Mouse (Mus musculus) heart, postnatal 10 days (tissue): ENCODE measurements around the gene Jam3. TPM values are rescaled to one million over a fixed set of nuclear protein-coding genes. Genes with fewer than 3 reads are reported as not detected.

Experiments used
- DNase-seq, 2 experiments: peaks; one replicate each; pipeline ENCODE4 v3.0.0; 2021
- intact Hi-C: fragments of 180-260 bp; cut with DNase I; formaldehyde crosslinking; loops from one replicate; pipeline ENCODE4 v1.15.1; 2025
- total RNA-seq, 2 experiments: library from RNA; stranded (reverse); gene quantifications; 2 replicates each; pipeline ENCODE4 v1.2.3; 2021

Gene Jam3
- 10 to 100 TPM; 21.0 to 22.7 TPM for total RNA-seq

DNA sequence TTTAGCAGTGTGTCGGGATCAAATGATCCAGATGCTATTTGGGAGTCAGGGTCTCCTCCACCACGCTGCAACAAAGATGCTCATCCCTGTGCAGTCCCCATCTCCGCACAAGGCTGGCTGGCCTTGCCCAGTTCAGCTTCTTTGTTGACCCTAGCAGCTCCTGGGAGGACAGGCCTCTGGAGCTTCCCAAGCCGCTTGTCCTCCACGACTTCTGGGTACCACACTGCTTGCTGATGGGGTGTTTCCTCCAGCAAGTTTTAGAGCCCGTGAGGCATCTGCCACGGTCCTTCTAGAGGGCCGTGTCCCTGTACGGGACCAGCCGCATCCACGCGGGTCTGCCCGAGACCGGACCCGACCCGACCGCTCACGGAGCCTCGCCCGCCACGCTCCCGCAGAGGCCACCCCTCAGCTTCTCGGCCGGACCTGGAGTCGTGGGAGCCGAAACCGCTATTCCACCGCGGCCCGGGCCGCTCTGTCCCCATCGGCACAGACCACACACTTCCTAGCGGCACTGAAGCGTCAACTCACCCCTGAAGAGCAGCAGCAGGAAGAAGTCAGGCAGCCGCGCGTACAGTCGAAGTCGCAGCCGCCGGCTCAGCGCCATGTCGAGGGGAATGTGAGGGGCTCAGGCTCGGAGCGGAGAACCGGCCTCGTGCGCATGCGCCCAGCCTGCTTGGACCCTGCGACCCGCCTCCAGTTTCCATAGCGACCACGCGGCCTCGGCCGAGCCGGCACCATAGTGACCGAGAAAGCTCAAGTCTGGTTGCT is at the start of gene Jam3:
Gene Jam3 (minus strand): TSS at position 659 of the 768 bp plus-strand sequence.
- intact Hi-C loops, result loop anchor here (5.0 kb wide), 1 partner anchor 48 kb away; no protein-coding TSS in a partner anchor
- DNase-seq, result peak; percentile 93 to 95

GRCm38 (mm10) chr9:27204201-27204600 is 49.0 kb upstream of the Jam3 start:
- intact Hi-C loops, result no loop called here
- DNase-seq, result no peak

GRCm38 (mm10) chr9:27203134-27203533 is 47.9 kb upstream of the Jam3 start:
- DNase-seq, result no peak
- intact Hi-C loops, result no loop called here

- DNase-seq, result no peak
- intact Hi-C loops, result no loop called here
Measured at GRCm38 (mm10) chr9:27201472-27202219, 46.4 kb upstream of the Jam3 start.

- no peak for DNase-seq
- intact Hi-C loops, result loop anchor here (5.0 kb wide), 2 partner anchors 86 to 94 kb away; no protein-coding TSS in a partner anchor
Measured at GRCm38 (mm10) chr9:27193592-27194080, 38.4 kb upstream of the Jam3 start.

DNA sequence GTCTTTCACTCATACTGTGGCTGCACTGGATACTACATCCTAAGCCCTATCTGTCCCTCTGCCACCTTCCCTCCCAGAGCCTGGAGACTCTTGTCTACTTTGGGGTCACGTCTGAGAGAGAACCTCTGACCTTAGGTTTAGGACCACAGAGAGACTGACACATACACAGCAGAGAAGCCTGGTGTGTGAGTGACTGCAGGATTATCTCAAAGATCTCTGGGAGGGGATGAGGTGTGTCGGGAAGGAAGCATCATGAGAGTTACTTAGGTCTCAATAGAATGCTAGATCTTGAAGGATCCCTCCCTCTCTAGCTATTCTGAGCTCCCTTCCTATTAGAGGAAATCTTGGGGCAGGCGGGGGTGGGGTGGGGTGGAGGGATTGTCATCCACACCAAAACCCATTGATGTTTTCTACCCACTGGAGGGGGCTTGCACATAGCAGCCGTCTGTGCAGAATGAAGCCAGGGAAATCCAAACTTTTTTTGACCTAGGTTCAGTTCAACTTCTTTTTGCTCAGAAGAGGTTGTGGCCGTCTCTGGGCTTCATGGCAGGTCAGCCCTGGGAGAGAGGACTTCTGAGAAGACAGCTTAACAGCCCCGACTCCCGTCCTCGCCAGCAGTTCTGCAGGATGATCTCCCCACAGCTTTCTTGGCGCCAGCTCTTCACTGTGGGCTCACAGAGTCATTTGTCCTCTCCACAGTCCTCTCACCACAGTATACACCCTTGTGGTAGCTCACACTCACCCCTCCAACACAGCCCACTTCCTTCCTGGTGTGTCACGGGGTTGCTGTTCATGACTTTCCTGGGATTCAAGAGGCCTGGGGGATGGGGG is 37.8 kb upstream of the Jam3 start:
- intact Hi-C loops, result loop anchor here (5.0 kb wide), 2 partner anchors 86 to 94 kb away; no protein-coding TSS in a partner anchor
- peak; percentile 11 to 24 for DNase-seq

DNA sequence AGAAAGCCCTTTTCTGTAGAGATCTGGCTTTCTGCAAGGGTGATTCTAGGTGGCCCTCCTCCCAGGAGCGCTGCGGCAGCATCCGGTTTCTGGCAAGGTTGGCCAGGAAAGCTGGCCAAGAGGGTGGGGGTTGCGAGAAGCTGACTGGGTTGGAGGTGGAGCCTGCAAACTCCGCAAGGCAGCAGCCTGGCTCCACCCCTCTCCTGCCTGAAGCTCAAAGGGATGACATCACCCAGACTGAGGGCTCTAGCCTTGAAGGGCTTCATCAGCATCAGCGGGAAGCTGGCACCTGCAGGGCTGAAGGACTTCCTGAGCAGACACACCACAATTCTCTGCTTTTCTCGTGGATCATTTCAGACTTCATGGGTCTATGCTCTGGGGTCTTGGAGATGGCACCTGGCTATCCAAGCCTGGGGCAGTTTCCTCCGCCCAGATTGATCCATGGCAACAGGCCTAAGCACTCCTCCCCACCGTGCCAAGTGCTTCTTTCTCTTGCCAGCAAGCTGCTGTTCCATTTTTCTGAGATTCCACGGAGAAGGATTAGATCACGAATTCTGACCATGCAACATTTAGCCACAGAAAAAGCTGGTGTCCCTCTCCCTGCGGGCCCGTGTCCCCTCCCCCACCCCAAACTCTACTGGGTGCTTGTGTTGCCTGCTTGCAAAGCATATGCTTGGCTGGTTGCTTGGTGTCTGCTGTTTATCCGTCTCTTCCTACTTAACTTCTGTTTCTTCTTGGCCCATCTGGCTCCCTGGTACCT is 37.0 kb upstream of the Jam3 start:
- peak; percentile 94 to 95 for DNase-seq
- intact Hi-C loops, result loop anchor here (5.0 kb wide), 2 partner anchors 85 to 95 kb away; no protein-coding TSS in a partner anchor

DNA sequence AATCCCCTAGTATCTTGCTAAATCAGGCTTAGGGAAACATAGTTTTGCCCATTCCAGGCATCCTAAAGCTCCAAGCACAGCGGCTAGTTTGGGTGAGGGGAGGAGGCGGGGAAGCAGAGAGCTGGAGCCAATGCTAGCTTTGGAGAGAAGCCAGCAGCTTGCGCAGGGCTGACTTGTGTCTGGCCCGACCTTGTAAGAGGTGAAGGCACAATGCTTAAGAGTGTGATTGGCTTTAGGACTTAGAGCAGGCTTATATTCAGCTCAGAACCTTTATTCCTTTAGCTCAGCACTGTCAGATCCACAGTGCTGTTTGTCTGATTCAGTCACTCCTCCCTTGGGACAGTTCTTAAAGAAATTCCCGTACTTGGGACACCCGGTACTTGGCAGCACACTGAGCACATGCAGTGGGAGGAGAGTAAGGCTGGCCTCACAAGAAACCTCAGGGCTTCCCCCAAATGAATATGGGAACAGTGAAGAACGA is 36.3 kb upstream of the Jam3 start:
- intact Hi-C loops, result loop anchor here (5.0 kb wide), 2 partner anchors 84 to 96 kb away; no protein-coding TSS in a partner anchor
- peak; percentile 82 to 86 for DNase-seq

DNA sequence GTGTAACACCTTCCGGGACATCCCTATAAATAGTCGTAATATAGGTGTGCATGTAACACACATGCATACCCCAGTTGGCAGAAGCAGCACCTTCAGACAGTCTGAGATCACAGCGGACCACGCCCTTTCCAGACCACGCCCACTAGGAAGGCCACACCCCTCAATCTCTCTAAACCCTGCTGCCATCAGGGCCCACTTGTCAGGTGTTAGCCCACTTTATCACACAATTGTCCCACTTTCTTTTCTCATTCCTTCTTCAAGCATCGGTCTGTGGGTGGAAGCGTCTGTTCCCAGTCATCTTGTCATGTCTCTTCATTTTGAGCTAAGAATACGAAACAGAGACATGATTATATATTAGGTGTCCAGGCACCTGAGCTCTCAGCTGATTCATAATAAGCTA is 35.2 kb upstream of the Jam3 start:
- no peak for DNase-seq
- intact Hi-C loops, result loop anchor here (5.0 kb wide), 2 partner anchors 83 to 97 kb away; no protein-coding TSS in a partner anchor

DNA sequence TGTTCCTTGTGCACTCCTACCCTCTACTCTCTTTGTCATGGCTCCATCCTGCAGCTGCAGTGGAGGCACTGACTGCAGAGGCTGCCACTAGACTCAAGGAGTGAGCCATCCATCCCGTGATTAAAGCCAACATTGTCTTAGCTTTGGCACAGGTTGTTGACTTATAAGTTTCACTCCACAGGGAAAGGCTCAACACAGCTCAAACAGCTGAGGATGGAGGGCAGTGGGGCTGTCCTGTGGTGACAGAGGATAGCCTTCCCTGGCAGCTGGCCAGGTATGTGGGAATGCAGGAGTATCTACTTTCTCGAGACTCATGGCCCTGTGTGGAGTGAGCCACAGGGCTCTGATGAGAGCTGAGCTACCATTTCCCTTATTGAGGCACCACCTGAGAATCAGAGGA is 34.1 kb upstream of the Jam3 start:
- DNase-seq, result peak in 1 of 2 experiments; percentile 11
- intact Hi-C loops, result no loop called here

DNA sequence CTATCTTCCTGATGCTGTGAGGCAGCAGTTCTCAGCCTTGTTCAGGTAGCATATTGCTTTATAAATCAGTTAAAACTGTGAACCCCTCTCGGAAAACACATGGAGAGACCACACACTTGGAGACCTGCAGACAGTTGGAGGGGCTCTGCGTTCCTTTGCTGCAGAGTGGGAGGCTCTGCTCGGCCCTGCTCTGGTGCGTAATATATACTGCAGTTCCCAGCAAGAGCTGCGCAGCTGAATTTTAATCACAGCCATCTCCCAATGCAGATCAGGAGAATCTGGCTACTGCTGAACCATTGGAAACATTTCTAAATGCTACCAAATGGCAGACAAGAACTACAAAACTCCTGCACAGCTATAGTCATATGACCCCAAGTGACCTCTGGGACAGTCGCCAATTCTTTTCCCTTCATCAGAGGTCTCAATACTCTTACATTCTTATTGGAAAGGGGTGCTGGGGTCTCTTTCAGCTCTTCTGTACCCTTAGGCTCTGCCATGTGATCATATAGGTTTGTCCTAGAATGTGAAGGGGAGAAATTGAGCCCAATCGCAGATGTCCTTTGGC is 33.5 kb upstream of the Jam3 start:
- intact Hi-C loops, result no loop called here
- no peak for DNase-seq

DNA sequence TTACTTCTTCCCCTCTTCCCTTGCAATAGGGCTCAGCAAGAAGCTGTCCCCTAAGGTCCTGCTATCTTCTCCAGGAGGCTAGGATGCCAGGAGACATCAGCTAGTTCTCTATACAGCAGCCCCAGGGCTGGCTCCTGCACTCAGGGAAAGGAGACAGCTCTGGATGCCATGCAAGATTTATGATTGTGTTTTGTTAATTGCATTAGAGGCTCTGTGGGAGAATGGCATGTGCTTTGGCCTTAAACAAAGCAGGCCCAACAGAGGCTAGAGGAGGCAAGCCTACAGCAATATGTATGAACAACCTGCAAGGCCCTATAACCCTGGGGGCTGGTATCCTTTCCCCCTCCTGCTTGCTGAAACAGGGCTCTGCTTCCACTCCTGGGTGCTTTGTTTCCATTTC is 30.6 kb upstream of the Jam3 start:
- no peak for DNase-seq
- intact Hi-C loops, result no loop called here

DNA sequence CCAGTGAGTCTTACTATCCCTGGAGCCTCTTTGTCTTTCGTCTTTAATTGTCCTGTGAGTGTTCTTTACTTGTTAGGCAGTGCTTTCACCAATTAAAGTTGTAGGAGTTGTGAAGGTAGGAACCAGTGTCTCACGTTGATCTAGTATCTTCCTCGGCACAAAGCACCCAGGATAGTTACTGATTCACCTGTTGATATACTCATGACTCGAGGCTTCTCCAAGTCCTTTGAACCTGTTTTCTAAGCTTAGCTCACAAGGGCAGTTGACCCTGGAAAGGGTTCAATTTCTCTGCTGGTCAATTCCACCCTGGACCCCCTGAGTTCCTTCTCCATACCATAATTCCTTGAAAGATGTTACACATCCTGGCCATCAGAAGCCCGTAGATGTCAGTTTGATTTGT is 26.9 kb upstream of the Jam3 start:
- intact Hi-C loops, result no loop called here
- no peak for DNase-seq

DNA sequence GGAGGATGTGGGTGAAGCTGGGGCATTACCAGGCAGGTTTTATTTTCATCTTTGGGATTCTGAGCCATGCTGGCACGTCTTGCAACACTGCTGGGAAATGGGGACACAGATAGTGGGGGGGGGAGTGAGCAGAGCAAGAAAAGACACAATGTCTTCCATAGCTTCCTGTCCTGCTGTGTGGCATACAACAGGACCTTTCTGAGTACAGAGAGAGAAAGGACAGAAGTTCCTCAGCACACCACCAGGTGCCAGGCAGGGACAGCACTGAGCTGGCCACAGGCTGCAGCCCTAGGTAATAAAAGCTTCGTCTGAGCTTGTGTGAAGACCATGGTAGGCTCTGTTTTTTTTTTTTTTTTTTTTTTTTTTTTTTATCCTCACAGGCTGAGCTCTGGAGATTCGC is 25.3 kb upstream of the Jam3 start:
- intact Hi-C loops, result no loop called here
- DNase-seq, result no peak

GRCm38 (mm10) chr9:27178935-27179334 is 23.7 kb upstream of the Jam3 start:
- intact Hi-C loops, result loop anchor here (5.0 kb wide), 1 partner anchor 108 kb away; no protein-coding TSS in a partner anchor
- DNase-seq, result no peak

GRCm38 (mm10) chr9:27176154-27176553 is 20.9 kb upstream of the Jam3 start:
- DNase-seq, result peak; percentile 80 to 85
- intact Hi-C loops, result loop anchor here (1.0 to 5.0 kb wide), 5 partner anchors 42 to 151 kb away; no protein-coding TSS in a partner anchor

DNA sequence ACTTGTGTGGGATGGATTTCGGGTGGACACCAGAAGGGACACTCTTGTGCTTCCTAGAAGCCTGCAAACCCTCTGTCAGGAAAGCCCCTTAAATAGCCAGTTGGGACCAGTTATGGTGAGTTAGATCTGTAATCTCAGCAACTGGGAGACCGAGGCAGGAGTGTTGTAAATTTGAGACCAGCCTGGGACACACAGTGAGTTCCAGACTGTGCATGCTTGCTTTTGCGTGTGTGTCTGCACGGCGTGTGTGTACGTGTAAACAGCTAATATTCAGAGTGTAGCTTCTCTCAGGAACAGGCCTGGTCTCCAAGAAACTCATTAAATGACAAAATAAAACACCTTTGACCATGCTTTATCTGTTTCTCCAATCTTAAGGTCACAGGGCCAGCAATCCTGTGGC is 20.5 kb upstream of the Jam3 start:
- intact Hi-C loops, result loop anchor here (1.0 to 5.0 kb wide), 6 partner anchors 19 to 151 kb away; no protein-coding TSS in a partner anchor
- DNase-seq, result no peak

DNA sequence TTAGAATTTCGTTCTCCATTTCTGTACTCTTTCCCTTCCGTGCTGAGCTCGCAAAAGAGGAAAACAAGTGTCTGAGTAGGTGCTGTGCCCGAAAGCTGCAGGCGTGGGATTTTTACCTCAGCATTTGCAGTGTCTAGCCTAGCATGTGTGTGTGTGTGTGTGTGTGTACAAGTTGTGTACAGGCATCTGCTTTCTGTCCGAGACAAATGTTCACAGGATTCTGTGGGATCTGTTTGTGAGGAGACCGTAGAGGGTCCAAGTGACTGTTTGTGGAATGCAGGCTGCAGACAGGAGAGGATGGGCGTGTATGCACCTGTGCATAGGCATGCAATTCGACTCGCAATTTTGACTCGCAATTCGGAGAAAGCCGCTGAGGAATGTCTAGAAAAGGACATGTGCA is 20.0 kb upstream of the Jam3 start:
- no peak for DNase-seq
- intact Hi-C loops, result loop anchor here (2.0 to 5.0 kb wide), 2 partner anchors 18 to 112 kb away; no protein-coding TSS in a partner anchor

DNA sequence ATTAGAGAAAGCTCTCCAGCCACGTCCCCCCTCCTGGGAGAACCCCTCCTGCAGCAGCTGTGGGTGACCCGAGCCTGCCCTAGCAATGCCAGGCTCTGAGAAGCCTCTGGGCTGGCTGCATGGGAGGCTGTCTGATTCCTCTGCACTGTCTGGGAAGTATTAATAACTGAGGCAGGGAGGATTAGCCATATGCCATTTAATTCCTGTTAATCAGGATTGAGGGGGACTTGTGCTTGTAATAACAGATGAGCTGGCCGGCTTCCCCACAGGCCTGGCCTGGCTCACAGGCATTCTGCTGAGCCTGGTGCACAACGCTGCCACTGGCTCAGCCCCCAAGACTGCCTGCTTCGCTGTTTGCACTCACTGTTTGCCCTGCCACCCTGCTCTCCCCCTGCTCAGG is 18.9 kb upstream of the Jam3 start:
- intact Hi-C loops, result loop anchor here (2.0 kb wide), 1 partner anchor 17 kb away; no protein-coding TSS in a partner anchor
- no peak for DNase-seq
